Mouse (Mus musculus) c-Kit-positive CD71-positive TER-119-positive erythroid progenitor cells, embryonic 14.5 days (primary cell): ENCODE measurements around the gene Cyp27a1.

Source experiments
- DNase-seq: peaks from one replicate; pipeline ENCODE4 v3.0.0-alpha.2; 2013; ENCODE audit warnings: low spot score

Cyp27a1 gene

GRCm38 (mm10) chr1:74718113-74718512 is 4.7 kb downstream of the Cyp27a1 start:
- DNase-seq: no peak

- DNase-seq: no peak
Measured at GRCm38 (mm10) chr1:74719281-74719680, 5.9 kb downstream of the Cyp27a1 start.

- no peak for DNase-seq
Measured at GRCm38 (mm10) chr1:74721657-74722056, 8.3 kb downstream of the Cyp27a1 start.

- peak; percentile 38 for DNase-seq
Measured at GRCm38 (mm10) chr1:74723748-74724147, 10.4 kb downstream of the Cyp27a1 start.

- no peak for DNase-seq
Measured at GRCm38 (mm10) chr1:74726114-74726513, 12.7 kb downstream of the Cyp27a1 start.

GRCm38 (mm10) chr1:74726674-74727073 is 13.3 kb downstream of the Cyp27a1 start:
- DNase-seq: no peak

GRCm38 (mm10) chr1:74728446-74728845 is 15.1 kb downstream of the Cyp27a1 start:
- DNase-seq: no peak

- no peak for DNase-seq
Measured at GRCm38 (mm10) chr1:74736977-74737376, 23.6 kb downstream of the Cyp27a1 start.

- DNase-seq: no peak
Measured at GRCm38 (mm10) chr1:74737500-74737899, 24.1 kb downstream of the Cyp27a1 start.

- DNase-seq: no peak
Measured at GRCm38 (mm10) chr1:74740846-74741245, 27.5 kb downstream of the Cyp27a1 start.

- no peak for DNase-seq
Measured at GRCm38 (mm10) chr1:74747335-74747734, 34.0 kb downstream of the Cyp27a1 start.

- peak; percentile 22 for DNase-seq
Measured at GRCm38 (mm10) chr1:74748643-74749271, 35.4 kb downstream of the Cyp27a1 start, which contains the start of gene Prkag3. TSS of gene Prkag3 (minus strand) at chr1:74749221.

GRCm38 (mm10) chr1:74749301-74749700 is 35.9 kb downstream of the Cyp27a1 start:
- no peak for DNase-seq

GRCm38 (mm10) chr1:74750683-74751082 is 37.3 kb downstream of the Cyp27a1 start:
- DNase-seq: no peak

GRCm38 (mm10) chr1:74752150-74752549 is 38.8 kb downstream of the Cyp27a1 start:
- DNase-seq: no peak

GRCm38 (mm10) chr1:74752833-74753232 is 39.5 kb downstream of the Cyp27a1 start:
- no peak for DNase-seq

GRCm38 (mm10) chr1:74753266-74753974 is 40.0 kb downstream of the Cyp27a1 start:
- no peak for DNase-seq

- DNase-seq: no peak
Measured at GRCm38 (mm10) chr1:74754175-74754785, 40.9 kb downstream of the Cyp27a1 start.

GRCm38 (mm10) chr1:74759773-74760172 is 46.4 kb downstream of the Cyp27a1 start:
- DNase-seq: no peak

GRCm38 (mm10) chr1:74763081-74763480 is 49.7 kb downstream of the Cyp27a1 start:
- DNase-seq: peak; percentile 53

GRCm38 (mm10) chr1:74770727-74771466 is 57.5 kb downstream of the Cyp27a1 start:
- DNase-seq: no peak

GRCm38 (mm10) chr1:74771467-74771844 is 58.1 kb downstream of the Cyp27a1 start:
- DNase-seq: no peak

GRCm38 (mm10) chr1:74771845-74771930 is 58.3 kb downstream of the Cyp27a1 start, which contains the start of gene Wnt6:
TSS of gene Wnt6 (plus strand) at chr1:74771892.
- DNase-seq: no peak
